Mouse (Mus musculus) hindbrain, embryonic 15.5 days (tissue): ENCODE results near the gene B3gat3. TPM values are rescaled to one million over a fixed set of nuclear protein-coding genes. Genes with fewer than 3 reads are reported as not detected.
"Not testable (repeated sequence)": the region's sequence is repeated elsewhere in the genome, so short reads cannot be mapped to it uniquely, and the experiment has no call there.

Experiments used
- ATAC-seq: fragments of 200-750 bp; cut with Nextera tagmentation; 2 replicates; pipeline ENCODE4 v1.8.0; 2017; ENCODE audit warnings: low read depth, moderate number of reproducible peaks, moderate TSS enrichment; ENCODE audit not compliant: low FRiP score
- H3K27ac ChIP-seq: fragments of 300-500 bp; sonication (generic); replicated peaks from 2 replicates; pipeline ENCODE4 v1.5.1; 2015; ENCODE audit warnings: mild to moderate bottlenecking, inconsistent platforms
- H3K27me3 ChIP-seq: fragments of 300-500 bp; sonication (generic); 2 replicates; pipeline ENCODE4 v1.6.1; 2015; ENCODE audit warnings: control low read depth, inconsistent platforms
- H3K36me3 ChIP-seq: fragments of 300-500 bp; sonication (generic); 2 replicates; pipeline ENCODE4 v1.6.1; 2015; ENCODE audit warnings: control low read depth, inconsistent platforms
- H3K4me1 ChIP-seq: fragments of 300-500 bp; sonication (generic); replicated peaks from 2 replicates; pipeline ENCODE4 v1.6.1; 2015; ENCODE audit warnings: control low read depth, inconsistent platforms
- H3K4me2 ChIP-seq: fragments of 300-500 bp; sonication (generic); 2 replicates; pipeline ENCODE4 v1.6.1; 2015; ENCODE audit warnings: moderate library complexity, mild to moderate bottlenecking, inconsistent platforms
- H3K4me3 ChIP-seq: fragments of 300-500 bp; sonication (generic); 2 replicates; pipeline ENCODE4 v1.5.1; 2015; ENCODE audit warnings: mild to moderate bottlenecking, inconsistent platforms
- H3K9ac ChIP-seq: fragments of 300-500 bp; sonication (generic); 2 replicates; pipeline ENCODE4 v1.6.1; 2015; ENCODE audit warnings: inconsistent platforms
- H3K9me3 ChIP-seq: fragments of 300-500 bp; sonication (generic); 2 replicates; pipeline ENCODE4 v1.6.1; 2016; ENCODE audit warnings: control low read depth, inconsistent platforms
- WGBS: fragments of 180-500 bp; shearing (Covaris S2); methylation state at CpG from one replicate; pipeline ENCODE4 v1.1.7; 2015; 5-methylcytosine and 5-hydroxymethylcytosine counted together
- polyA plus RNA-seq: library from polyadenylated mRNA; unstranded; fragments of >200 nt; fragmentation: Nextera tagmentation; extraction: Ambion mirVana; gene quantifications from 2 replicates; pipeline ENCODE4 v1.2.1, GENCODE M21; 2015

Gene B3gat3
- polyA plus RNA-seq, 1 experiment from 2014 or later: 98.1 TPM

GRCm38 (mm10) chr19:8887585-8888463, 32.4 kb upstream of the B3gat3 start:
- H3K4me3 ChIP-seq: peak overlapping the region; percentile 57
- H3K36me3 ChIP-seq: 0 out of 2 replicates have a peak, but pooled peaks cover 6% of the 10 kb centered on the region
- 16% methylated on average over 19 of the region's 19 CpGs for WGBS
- no peaks in the 10 kb centered on the region for H3K9me3 ChIP-seq
- H3K4me1 ChIP-seq: peaks cover 17% of the 10 kb centered on the region
- no peak for ATAC-seq
- no peaks in the 10 kb centered on the region for H3K27me3 ChIP-seq
- H3K27ac ChIP-seq: peak overlapping the region; percentile 86
- H3K4me2 ChIP-seq: peak overlapping the region; percentile 79
- peak overlapping the region; percentile 69 for H3K9ac ChIP-seq

GRCm38 (mm10) chr19:8888511-8889385, 31.4 kb upstream of the B3gat3 start, which contains the start of the genes 1810009A15Rik and Gm49416:
1810009A15Rik (plus strand) TSS chr19:8888853.
Gm49416 (plus strand) TSS chr19:8888926.
- ATAC-seq: peak; percentile 95
- peak within 1 kb of the TSS; percentile 86 for H3K27ac ChIP-seq
- no peaks in the 10 kb centered on the region for H3K9me3 ChIP-seq
- H3K4me3 ChIP-seq: peak within 1 kb of the TSS; percentile 57
- under 1% methylated on average over 58 of the region's 58 CpGs for WGBS
- H3K27me3 ChIP-seq: no peaks in the 10 kb centered on the region
- H3K36me3 ChIP-seq: 0 out of 2 replicates have a peak, but pooled peaks cover 6% of the 10 kb centered on the region
- peaks cover 23% of the 10 kb centered on the region for H3K4me1 ChIP-seq
- H3K9ac ChIP-seq: peak within 1 kb of the TSS; percentile 69
- H3K4me2 ChIP-seq: peak within 1 kb of the TSS; percentile 79

GRCm38 (mm10) chr19:8892829-8893766, 27.1 kb upstream of the B3gat3 start, which contains the start of gene Ints5:
Ints5 (plus strand) TSS chr19:8893005.
- Histone ChIP-seq H3K4me3 (peak within 1 kb of the TSS; percentile 62), H3K9me3 (no peaks in the 10 kb centered on the region), H3K4me2 (peak within 1 kb of the TSS; percentile 84), H3K36me3 (0 out of 2 replicates have a peak, but pooled peaks cover 11% of the 10 kb centered on the region), H3K9ac (peak within 1 kb of the TSS; percentile 83), H3K27ac (peak within 1 kb of the TSS; percentile 87), H3K27me3 (no peaks in the 10 kb centered on the region), H3K4me1 (peaks cover 28% of the 10 kb centered on the region)
- ATAC-seq: peak; percentile 43
- WGBS: 3% methylated on average over 54 of the region's 54 CpGs

GRCm38 (mm10) chr19:8895397-8895960, 24.7 kb upstream of the B3gat3 start:
- no peak overlapping the region for H3K4me3 ChIP-seq
- ATAC-seq: no peak
- peaks cover 29% of the 10 kb centered on the region for H3K4me1 ChIP-seq
- H3K27me3 ChIP-seq: no peaks in the 10 kb centered on the region
- no peak overlapping the region for H3K9ac ChIP-seq
- H3K27ac ChIP-seq: no peak overlapping the region
- WGBS: 92% methylated on average over 9 of the region's 9 CpGs
- H3K36me3 ChIP-seq: 0 out of 2 replicates have a peak, but pooled peaks cover 10% of the 10 kb centered on the region
- no peak overlapping the region for H3K4me2 ChIP-seq
- no peaks in the 10 kb centered on the region for H3K9me3 ChIP-seq

- ATAC-seq, H3K36me3 ChIP-seq, H3K4me3 ChIP-seq, H3K9me3 ChIP-seq, H3K27ac ChIP-seq, H3K27me3 ChIP-seq, H3K4me2 ChIP-seq, H3K9ac ChIP-seq: not testable (repeated sequence)
- peaks cover 29% of the 10 kb centered on the region for H3K4me1 ChIP-seq
- 94% methylated on average over 5 of the region's 5 CpGs for WGBS
These were observed 23.9 kb upstream of the B3gat3 start for GRCm38 (mm10) chr19:8896231-8896630.

- H3K27me3 ChIP-seq, H3K9me3 ChIP-seq: not testable (repeated sequence)
- Histone ChIP-seq H3K4me1 (peaks cover 29% of the 10 kb centered on the region), H3K27ac (peak overlapping the region; percentile 81), H3K4me3 (peak overlapping the region; percentile 60), H3K9ac (peak overlapping the region; percentile 84), H3K4me2 (peak overlapping the region; percentile 66), H3K36me3 (peaks cover 11% of the 10 kb centered on the region)
- peak; percentile 43 for ATAC-seq
- WGBS: 16% methylated on average over 21 of the region's 21 CpGs
These were observed 22.8 kb upstream of the B3gat3 start for GRCm38 (mm10) chr19:8897211-8897864.

- peaks cover 16% of the 10 kb centered on the region for H3K36me3 ChIP-seq
- peak within 1 kb of the TSS; percentile 81 for H3K27ac ChIP-seq
- H3K4me2 ChIP-seq: peak within 1 kb of the TSS; percentile 66
- H3K9me3 ChIP-seq: no peaks in the 10 kb centered on the region
- ATAC-seq: peak; percentile 98
- peaks cover 29% of the 10 kb centered on the region for H3K4me1 ChIP-seq
- H3K27me3 ChIP-seq: no peaks in the 10 kb centered on the region
- under 1% methylated on average over 53 of the region's 53 CpGs for WGBS
- peak within 1 kb of the TSS; percentile 60 for H3K4me3 ChIP-seq
- H3K9ac ChIP-seq: peak within 1 kb of the TSS; percentile 84
These were observed 22.2 kb upstream of the B3gat3 start, which contains the start of gene Ganab for GRCm38 (mm10) chr19:8897865-8898495. Ganab (plus strand) TSS chr19:8898071.

- H3K9ac ChIP-seq: peak overlapping the region; percentile 84
- H3K9me3 ChIP-seq: no peaks in the 10 kb centered on the region
- ATAC-seq: no peak
- 15% methylated on average over 13 of the region's 13 CpGs for WGBS
- H3K27me3 ChIP-seq: no peaks in the 10 kb centered on the region
- H3K4me1 ChIP-seq: peaks cover 25% of the 10 kb centered on the region
- peak overlapping the region; percentile 60 for H3K4me3 ChIP-seq
- peak overlapping the region; percentile 66 for H3K4me2 ChIP-seq
- peak overlapping the region; percentile 81 for H3K27ac ChIP-seq
- H3K36me3 ChIP-seq: peaks cover 21% of the 10 kb centered on the region
These were observed 21.6 kb upstream of the B3gat3 start for GRCm38 (mm10) chr19:8898576-8898975.

- ATAC-seq: no peak
These were observed 21.1 kb upstream of the B3gat3 start for GRCm38 (mm10) chr19:8899079-8899478.

GRCm38 (mm10) chr19:8903412-8903811, 16.8 kb upstream of the B3gat3 start:
- H3K27ac ChIP-seq: no peak overlapping the region

More at GRCm38 (mm10) chr19:8899079-8899478, 21.1 kb upstream of the B3gat3 start:
- H3K4me2 ChIP-seq: peak overlapping the region; percentile 66
- peak overlapping the region; percentile 84 for H3K9ac ChIP-seq
- no peaks in the 10 kb centered on the region for H3K9me3 ChIP-seq
- H3K4me3 ChIP-seq: peak overlapping the region; percentile 60
- WGBS: 63% methylated on average over 3 of the region's 3 CpGs
- H3K27ac ChIP-seq: no peak overlapping the region
- H3K27me3 ChIP-seq: no peaks in the 10 kb centered on the region
- peaks cover 20% of the 10 kb centered on the region for H3K4me1 ChIP-seq
- peaks cover 25% of the 10 kb centered on the region for H3K36me3 ChIP-seq

More at GRCm38 (mm10) chr19:8903412-8903811, 16.8 kb upstream of the B3gat3 start:
- Histone ChIP-seq H3K36me3 (peaks cover 58% of the 10 kb centered on the region), H3K4me3 (no peak overlapping the region), H3K9ac (no peak overlapping the region), H3K27me3 (no peaks in the 10 kb centered on the region), H3K4me2 (no peak overlapping the region), H3K4me1 (peaks cover 11% of the 10 kb centered on the region), H3K9me3 (no peaks in the 10 kb centered on the region)
- WGBS: 96% methylated on average over 5 of the region's 5 CpGs
- ATAC-seq: no peak
